Mouse (Mus musculus) thymus, adult 2 months (tissue): ENCODE data around the gene Kif5a.

Experiments
- CTCF ChIP-seq: fragments of 200-500 bp; IDR thresholded peaks from 2 replicates; pipeline ENCODE4 v1.5.1; 2012; ENCODE audit warnings: mild to moderate bottlenecking, control low read depth, low read length, moderate library complexity, borderline replicate concordance; ENCODE audit not compliant: control insufficient read depth, poor library complexity, insufficient read depth; ENCODE audit errors: extremely low read depth
- POLR2A ChIP-seq: fragments of 200-500 bp; IDR thresholded peaks from 2 replicates; pipeline ENCODE4 v1.6.1; 2012; ENCODE audit warnings: mild to moderate bottlenecking, low read length, control low read depth, moderate library complexity; ENCODE audit not compliant: control insufficient read depth, poor library complexity, insufficient read depth; ENCODE audit errors: extremely low read depth

DNA sequence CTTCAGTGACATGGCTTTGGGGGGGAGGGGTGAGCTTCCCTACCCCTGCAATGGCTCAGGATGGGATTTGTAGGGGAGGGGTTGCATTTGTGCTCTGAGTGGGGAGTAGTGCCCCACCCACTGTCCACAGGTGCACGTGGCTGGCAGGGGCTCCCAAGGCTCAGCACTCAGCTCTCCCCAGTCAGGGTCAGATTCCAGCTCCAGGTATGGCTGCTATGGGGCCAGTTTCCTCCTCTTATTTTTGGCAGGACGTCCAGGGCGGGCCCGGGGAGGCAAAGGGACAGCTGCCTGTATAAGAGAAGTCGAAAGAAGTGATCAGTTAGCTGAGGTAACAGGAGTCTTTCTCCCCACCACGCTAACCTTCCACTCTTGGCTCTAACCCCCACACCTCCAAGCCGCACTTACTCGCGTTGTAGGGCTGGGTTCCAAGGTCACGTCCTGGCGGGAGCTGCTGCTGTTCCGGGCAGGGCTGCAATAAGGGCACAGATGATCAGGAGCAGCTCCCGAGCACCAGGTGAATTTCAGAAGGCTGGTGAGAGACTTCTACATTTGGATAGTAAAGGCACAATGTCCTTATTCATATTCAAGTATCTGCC, 19.6 kb upstream of the Kif5a start:
- TF ChIP-seq POLR2A (no peak), CTCF (no peak)
